Mouse (Mus musculus) gastrocnemius, adult 2 months (tissue): ENCODE data around the gene Wee1. TPM values are rescaled to one million over a fixed set of nuclear protein-coding genes. Genes with fewer than 3 reads are reported as not detected.

Experiments
- DNase-seq: peaks from one replicate; pipeline ENCODE4 v3.0.0; 2022
- H3K27ac ChIP-seq: fragments of 200-600 bp; 2 replicates; pipeline ENCODE4 v1.8.1; 2022; ENCODE audit warnings: mild to moderate bottlenecking
- H3K4me3 ChIP-seq: fragments of 200-600 bp; 2 replicates; pipeline ENCODE4 v1.8.1; 2022; ENCODE audit warnings: mild to moderate bottlenecking, moderate library complexity
- CTCF ChIP-seq: fragments of 200-600 bp; IDR thresholded peaks from 2 replicates; pipeline ENCODE4 v1.8.1; 2022; ENCODE audit warnings: antibody characterized with exemption, mild to moderate bottlenecking, moderate library complexity
- intact Hi-C: fragments of 180-260 bp; cut with DNase I; formaldehyde crosslinking; loops from one replicate; pipeline ENCODE4 v1.15.1; 2025
- total RNA-seq, 2 experiments: library from RNA; stranded (reverse); gene quantifications; 2 replicates each; pipeline ENCODE4 v1.2.3; 2021

Gene Wee1
- total RNA-seq, 2 experiments from 2014 or later, result 0.97 to 3.6 TPM

DNA sequence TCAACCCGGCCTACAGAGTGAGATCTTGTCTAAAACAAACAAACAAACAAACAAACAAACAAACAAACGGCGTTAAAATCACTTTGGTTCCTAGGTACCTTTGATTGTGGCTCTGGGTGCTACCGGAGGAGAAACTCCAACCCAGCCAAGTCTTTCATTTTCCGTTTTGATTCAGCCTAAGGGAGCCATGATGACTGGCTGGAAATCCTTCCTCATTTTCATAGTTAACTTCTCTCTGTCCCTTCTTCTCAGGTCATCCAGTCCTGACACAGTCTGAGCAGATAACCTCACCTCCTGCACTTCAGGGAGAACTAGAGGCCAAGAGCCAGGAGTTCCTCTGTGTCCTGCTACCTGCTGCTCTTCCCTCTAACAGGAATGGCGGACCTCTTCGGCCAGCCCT is 57.4 kb downstream of the Wee1 start:
- no peak for DNase-seq
- intact Hi-C loops, result no loop called here
- TF ChIP-seq CTCF, result no peak
- Histone ChIP-seq H3K4me3 (no peak overlapping the region), H3K27ac (no peak overlapping the region)

DNA sequence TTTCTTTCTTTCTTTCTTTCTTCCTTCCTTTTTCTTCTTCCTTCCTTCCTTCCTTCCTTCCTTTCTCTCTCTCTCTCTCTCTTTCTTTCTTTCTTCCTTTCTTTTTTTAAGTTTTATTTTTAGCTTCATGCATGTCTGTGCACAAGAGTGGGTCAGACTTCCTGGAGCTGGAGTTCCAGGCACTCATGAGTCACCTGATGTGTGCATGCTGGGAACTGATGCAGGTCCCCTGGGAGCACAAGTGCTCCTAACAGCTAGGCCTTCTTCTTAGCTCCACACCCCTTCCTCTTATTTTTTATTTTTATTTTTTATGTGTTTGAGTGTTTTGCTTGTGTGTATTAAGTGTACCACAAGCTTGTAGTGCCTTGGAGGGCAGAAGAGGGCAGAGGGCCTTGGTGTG is 58.8 kb downstream of the Wee1 start:
- no peak for DNase-seq
- intact Hi-C loops, result no loop called here
- Histone ChIP-seq H3K27ac (no peak overlapping the region), H3K4me3 (no peak overlapping the region)
- TF ChIP-seq CTCF, result no peak

GRCm38 (mm10) chr7:110181446-110181845 is 59.6 kb downstream of the Wee1 start:
- DNase-seq, result no peak
- TF ChIP-seq CTCF, result no peak
- intact Hi-C loops, result no loop called here
- no peak overlapping the region for H3K27ac ChIP-seq
- no peak overlapping the region for H3K4me3 ChIP-seq

GRCm38 (mm10) chr7:110184608-110185007 is 62.8 kb downstream of the Wee1 start:
- Histone ChIP-seq H3K27ac (no peak overlapping the region), H3K4me3 (no peak overlapping the region)
- no peak for TF ChIP-seq CTCF
- DNase-seq, result no peak
- intact Hi-C loops, result no loop called here

DNA sequence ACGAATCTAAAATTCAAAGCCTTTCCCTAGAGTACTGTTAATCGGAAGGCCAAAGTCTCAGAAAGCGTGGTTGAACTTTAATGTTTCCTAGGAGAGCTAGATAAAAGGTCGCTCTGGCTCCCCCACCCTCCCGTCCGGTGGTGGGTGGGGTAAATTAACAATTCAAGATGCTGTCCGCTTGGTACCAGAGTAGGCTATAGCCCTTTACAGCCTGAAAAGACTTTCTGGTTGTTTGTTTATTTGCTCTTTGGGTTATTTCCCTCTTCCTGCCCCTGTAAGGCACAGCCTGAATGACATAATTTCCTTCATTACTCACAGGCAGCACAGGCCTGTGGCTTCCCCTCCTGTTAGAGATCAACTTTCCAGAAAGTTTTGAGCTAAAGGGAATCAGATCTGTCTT is 68.1 kb downstream of the Wee1 start:
- TF ChIP-seq CTCF, result no peak
- intact Hi-C loops, result no loop called here
- DNase-seq, result no peak
- no peak overlapping the region for H3K4me3 ChIP-seq
- peak overlapping the region; percentile 75 for H3K27ac ChIP-seq

Other genes starting within 250 kb of the Wee1 start
- gene Dennd5a, start 161.6 kb upstream of the Wee1 start, total RNA-seq, result 10 to 100 TPM; 34.4 to 52.4 TPM
- 10 to 100 TPM; 25.4 to 27.0 TPM for gene Tmem41b, start 135.1 kb upstream of the Wee1 start, total RNA-seq
- 100 to 1,000 TPM in 1 of 2 experiments, 10 to 100 TPM in 1; 96.4 to 101 TPM for gene Ipo7, start 103.8 kb upstream of the Wee1 start, total RNA-seq
- 1 to 10 TPM; 9.4 to 9.8 TPM for gene Zfp143, start 60.8 kb upstream of the Wee1 start, total RNA-seq
- gene Swap70, start 99.7 kb downstream of the Wee1 start, total RNA-seq, result 1 to 10 TPM; 4.8 to 7.2 TPM